Mouse (Mus musculus) olfactory bulb, adult 2 months (tissue): ENCODE data around the gene Sparc. TPM values are rescaled to one million over a fixed set of nuclear protein-coding genes. Genes with fewer than 3 reads are reported as not detected.

Experiments used
- H3K27ac ChIP-seq: fragments of 200-500 bp; 2 replicates; pipeline ENCODE4 v1.5.1; 2012; ENCODE audit warnings: low read depth, low read length; ENCODE audit not compliant: insufficient read depth
- H3K4me1 ChIP-seq: fragments of 200-500 bp; 2 replicates; pipeline ENCODE4 v1.6.1; 2012; ENCODE audit warnings: low read length; ENCODE audit not compliant: control insufficient read depth, insufficient read depth
- H3K4me3 ChIP-seq: fragments of 200-500 bp; 2 replicates; pipeline ENCODE4 v1.5.1; 2012; ENCODE audit warnings: mild to moderate bottlenecking, low read depth, low read length, moderate library complexity; ENCODE audit not compliant: insufficient read depth
- CTCF ChIP-seq: fragments of 200-500 bp; IDR thresholded peaks from 2 replicates; pipeline ENCODE4 v1.5.1; 2012; ENCODE audit warnings: low read depth, mild to moderate bottlenecking, low read length, moderate library complexity; ENCODE audit not compliant: insufficient read depth
- POLR2A ChIP-seq: fragments of 200-500 bp; IDR thresholded peaks from 2 replicates; pipeline ENCODE4 v1.6.1; 2012; ENCODE audit warnings: mild to moderate bottlenecking, low read depth, low read length, moderate library complexity; ENCODE audit not compliant: insufficient read depth
- WGBS: fragments of 180-500 bp; shearing (Covaris S2); methylation state at CpG from one replicate; pipeline ENCODE4 v1.1.7; 2018; 5-methylcytosine and 5-hydroxymethylcytosine counted together
- polyA plus RNA-seq: library from polyadenylated mRNA; stranded (reverse); fragments of >200 nt; gene quantifications from 2 replicates; pipeline ENCODE4 v1.2.4, GENCODE M21; 2012; ENCODE audit warnings: low replicate concordance; ENCODE audit not compliant: missing spikeins, insufficient read depth, insufficient read length

The Sparc gene
- polyA plus RNA-seq, 1 experiment, result 225 TPM

DNA sequence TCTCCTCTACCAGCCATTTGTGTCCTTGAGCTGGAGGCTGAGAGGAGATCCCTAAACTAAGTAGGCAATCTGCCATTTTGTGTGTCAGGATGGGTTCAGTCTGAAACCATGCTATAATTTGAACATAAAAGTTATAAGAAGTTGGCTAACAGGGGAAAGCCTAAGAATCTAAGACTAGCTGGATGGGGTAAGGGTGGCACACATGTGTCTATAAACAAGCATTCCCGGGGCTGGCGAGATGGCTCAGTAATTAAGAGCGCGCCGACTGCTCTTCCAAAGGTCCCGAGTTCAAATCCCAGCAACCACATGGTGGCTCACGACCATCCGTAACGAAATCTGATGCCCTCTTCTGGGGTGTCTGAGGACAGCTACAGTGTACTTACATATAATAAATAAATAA, 39.2 kb upstream of the Sparc start:
- Histone ChIP-seq H3K4me3 (no peak overlapping the region), H3K4me1 (0 out of 2 replicates have a peak, but pooled peaks cover 3% of the 10 kb centered on the region), H3K27ac (no peak overlapping the region)
- TF ChIP-seq CTCF, result no peak
- no peak for TF ChIP-seq POLR2A
- 94% methylated on average over 9 of the region's 9 CpGs for WGBS

DNA sequence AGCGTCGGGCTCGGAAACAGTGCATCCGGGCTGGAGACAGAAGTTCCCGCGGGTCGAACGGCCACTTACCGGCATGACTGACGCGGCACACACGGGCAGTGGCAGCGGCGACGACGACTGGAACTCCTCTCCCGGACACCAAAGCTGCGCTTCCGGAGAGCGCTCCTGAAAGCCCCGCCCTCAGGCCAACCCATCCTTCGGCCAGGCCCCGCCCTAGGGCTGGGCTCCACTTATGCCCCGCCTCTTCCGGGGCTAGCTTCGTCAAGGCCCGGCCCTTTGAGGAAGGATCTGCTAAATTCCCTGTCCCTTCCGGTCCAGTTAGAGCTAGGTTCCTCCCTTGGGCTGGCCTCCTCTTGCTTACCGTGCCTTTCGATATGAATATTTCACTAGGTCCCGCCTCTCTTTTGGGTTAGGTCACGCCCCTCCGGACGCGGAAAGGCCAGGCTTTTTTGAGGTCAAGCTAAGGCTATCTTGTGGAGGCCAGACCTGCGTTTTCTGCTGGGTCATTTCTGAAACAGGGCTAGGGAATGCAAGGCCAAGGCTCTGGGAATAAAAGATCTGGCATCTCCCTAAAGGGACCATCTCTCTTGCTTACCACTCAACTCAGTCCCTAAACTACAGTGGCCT, 38.1 kb upstream of the Sparc start, which contains the start of gene Atox1:
Gene Atox1 (minus strand): TSS at position 221 of the 627 bp plus-strand sequence.
- 0 out of 2 replicates have a peak, but pooled peaks cover 3% of the 10 kb centered on the region for H3K4me1 ChIP-seq
- 1% methylated on average over 36 of the region's 36 CpGs for WGBS
- H3K4me3 ChIP-seq, result peak within 1 kb of the TSS; percentile 60
- TF ChIP-seq CTCF (no peak), POLR2A (peak; percentile 71)
- H3K27ac ChIP-seq, result peak within 1 kb of the TSS; percentile 55

DNA sequence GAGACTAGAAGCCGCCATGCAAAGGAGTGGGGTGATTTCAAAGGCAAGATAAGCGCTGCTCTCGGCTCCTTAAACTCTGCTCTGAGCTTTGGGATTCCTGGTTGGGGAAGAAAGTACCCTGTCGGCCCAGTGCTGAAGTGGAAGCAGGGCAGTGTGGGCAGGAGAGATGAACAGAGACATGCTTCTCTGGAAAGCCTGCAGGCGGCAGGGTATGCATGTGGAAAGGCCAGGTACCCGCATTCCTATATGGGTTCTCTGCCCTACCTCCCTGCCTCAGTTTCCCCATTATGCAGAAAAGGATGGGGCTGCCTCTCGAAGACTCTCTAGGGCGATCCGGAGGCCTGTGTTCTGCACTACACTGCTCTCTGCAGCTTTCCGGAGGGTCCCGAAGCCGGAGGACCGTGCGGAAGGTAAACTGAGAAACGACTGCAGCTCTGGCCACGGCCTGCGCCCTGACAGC, 37.6 kb upstream of the Sparc start:
- peak overlapping the region; percentile 60 for H3K4me3 ChIP-seq
- H3K27ac ChIP-seq, result no peak overlapping the region
- 1% methylated on average over 17 of the region's 17 CpGs for WGBS
- H3K4me1 ChIP-seq, result 0 out of 2 replicates have a peak, but pooled peaks cover 3% of the 10 kb centered on the region
- TF ChIP-seq POLR2A, result no peak
- 0 out of 2 replicates have a peak, but pooled peaks have one; percentile 10 for TF ChIP-seq CTCF

DNA sequence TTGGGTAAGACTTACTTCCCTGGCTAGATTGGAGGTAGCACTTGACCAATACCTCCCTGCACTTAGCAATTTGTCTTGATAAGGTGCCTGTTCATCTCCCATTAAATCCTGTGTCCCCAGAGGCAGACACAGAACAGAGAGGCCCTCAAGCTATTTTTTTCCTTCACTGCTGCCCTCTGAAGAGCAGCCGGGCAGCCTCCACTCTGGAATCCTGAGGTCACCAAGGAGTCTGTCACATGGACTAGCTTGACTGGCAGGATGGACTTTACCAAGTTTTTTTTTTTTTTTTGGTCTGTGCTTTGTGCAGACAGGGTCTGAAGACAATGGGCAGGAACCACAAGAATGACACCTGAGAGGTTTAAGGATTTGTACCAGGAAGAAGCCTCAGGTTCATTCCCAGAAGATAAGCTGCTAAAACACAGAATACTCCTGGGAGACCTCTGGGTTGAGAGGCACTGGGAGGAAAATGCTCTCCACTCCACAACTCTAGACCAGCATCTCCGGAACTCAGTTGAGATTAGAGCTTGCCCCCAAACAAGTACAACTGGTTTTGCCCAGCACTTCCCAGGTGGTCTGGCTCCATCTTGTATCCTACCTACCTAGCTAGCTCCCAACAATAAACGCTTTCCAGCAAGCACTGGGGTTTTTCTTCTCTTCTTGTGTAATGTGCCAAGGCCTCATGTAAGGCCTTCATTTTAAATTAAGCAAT, 37.0 kb upstream of the Sparc start:
- TF ChIP-seq CTCF, result no peak
- TF ChIP-seq POLR2A, result no peak
- Histone ChIP-seq H3K27ac (no peak overlapping the region), H3K4me3 (peak overlapping the region; percentile 60), H3K4me1 (0 out of 2 replicates have a peak, but pooled peaks cover 3% of the 10 kb centered on the region)
- 36% methylated on average over 3 of the region's 3 CpGs for WGBS

DNA sequence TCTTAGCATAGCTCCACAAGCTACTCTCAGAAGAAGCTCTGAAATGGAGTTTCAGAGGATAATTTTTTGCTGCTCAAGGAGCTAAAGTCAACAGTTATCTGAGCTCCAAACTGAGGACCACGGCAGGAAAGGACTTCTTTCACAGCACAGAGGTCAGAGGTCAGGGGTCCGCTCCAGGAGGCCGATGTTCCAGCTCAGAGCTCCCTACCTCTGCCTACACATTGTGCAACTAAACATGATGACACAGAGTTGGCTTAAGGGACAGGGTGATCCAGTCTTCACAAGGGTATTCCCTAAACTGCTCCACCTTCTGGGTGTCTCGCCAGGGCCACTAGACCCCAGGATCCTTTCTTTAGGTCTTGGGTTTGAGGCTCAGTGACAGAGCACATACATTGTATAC, 35.5 kb upstream of the Sparc start:
- TF ChIP-seq CTCF, result no peak
- no peak for TF ChIP-seq POLR2A
- WGBS, result 74% methylated on average over 4 of the region's 4 CpGs
- H3K4me1 ChIP-seq, result 0 out of 2 replicates have a peak, but pooled peaks cover 3% of the 10 kb centered on the region
- no peak overlapping the region for H3K27ac ChIP-seq
- no peak overlapping the region for H3K4me3 ChIP-seq

DNA sequence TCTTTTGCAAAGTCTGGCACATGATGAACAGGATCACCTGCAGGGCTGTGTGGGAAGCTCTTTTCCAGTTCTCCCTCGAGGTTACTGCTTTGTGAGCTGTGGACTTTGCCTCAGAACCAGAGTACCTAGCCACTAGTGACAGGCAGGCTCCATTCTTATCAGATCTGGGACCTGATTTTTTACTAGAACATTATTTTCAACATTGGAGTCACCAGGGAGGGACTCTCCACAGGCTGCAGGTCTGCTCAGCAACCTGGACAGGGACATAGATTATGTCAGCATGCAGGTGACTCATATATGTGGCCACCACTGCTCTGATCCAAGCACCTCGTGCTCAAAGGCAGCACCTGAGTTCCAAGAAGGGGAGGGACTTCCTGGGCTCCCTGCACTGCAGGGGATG, 32.2 kb upstream of the Sparc start:
- TF ChIP-seq CTCF (no peak), POLR2A (no peak)
- Histone ChIP-seq H3K27ac (no peak overlapping the region), H3K4me3 (no peak overlapping the region), H3K4me1 (0 out of 2 replicates have a peak, but pooled peaks cover 3% of the 10 kb centered on the region)
- 72% methylated on average over 2 of the region's 2 CpGs for WGBS

DNA sequence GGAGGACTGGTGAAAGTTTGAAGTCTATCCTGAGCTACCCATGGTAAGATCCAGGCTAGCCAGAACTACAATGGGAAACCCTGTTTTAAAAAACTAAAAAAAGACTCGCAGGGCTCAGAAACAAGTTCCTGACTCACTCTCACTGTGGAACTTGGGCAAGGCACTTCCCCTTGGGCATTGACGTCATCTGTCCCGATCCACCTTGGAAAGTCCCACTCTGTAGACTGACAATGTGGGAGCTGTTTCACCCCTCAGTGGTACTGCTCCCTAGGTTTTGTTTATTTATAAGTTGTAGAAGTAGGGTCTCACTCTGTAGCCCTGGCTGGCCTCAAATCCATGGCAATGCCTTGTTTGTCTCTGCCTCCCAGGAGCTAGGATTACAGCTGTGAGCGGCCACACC, 30.7 kb upstream of the Sparc start:
- WGBS, result 79% methylated on average over 4 of the region's 4 CpGs
- Histone ChIP-seq H3K4me3 (no peak overlapping the region), H3K27ac (no peak overlapping the region), H3K4me1 (0 out of 2 replicates have a peak, but pooled peaks cover 3% of the 10 kb centered on the region)
- TF ChIP-seq POLR2A, result no peak
- no peak for TF ChIP-seq CTCF

DNA sequence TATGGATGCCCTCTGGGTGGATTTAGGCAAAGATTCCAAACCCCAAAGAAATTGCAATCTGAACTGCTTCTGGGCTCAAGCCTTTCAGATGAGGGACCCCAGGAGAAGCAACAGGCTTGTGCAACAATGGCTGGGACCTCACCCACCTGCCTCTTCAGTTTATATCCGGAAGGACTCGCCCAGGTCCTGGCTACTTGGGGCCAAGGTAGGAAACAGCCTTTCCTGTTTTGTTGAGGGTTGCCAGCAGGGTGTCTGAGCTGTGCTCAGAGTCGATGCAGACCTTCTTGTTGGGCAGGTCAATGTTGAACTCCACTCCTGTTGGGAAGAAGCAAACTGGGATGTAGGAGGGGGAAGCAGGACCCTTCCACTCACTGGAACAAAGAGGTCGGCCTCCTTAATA, 27.3 kb upstream of the Sparc start:
- H3K4me3 ChIP-seq, result no peak overlapping the region
- no peak overlapping the region for H3K27ac ChIP-seq
- 71% methylated on average over 4 of the region's 4 CpGs for WGBS
- no peaks in the 10 kb centered on the region for H3K4me1 ChIP-seq
- TF ChIP-seq CTCF (no peak), POLR2A (no peak)

DNA sequence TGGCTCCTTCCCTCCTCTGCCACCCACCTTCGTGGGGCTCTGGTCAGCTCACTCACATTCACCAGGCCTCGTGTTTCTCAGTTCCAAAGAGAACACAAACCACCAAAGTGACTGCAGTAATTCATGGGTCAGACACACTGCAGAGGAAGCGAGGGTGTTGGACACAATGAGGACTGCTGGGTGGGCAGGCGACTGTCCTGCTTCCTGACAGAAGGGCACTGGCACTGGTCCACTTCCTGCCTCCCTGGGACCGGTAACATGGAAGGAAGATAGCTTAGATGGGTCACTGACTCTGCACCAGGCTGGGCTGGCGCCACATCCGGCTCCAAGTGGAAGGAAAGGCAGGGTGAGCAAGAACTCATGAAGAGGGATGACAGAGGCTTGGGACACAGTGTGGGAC, 26.5 kb upstream of the Sparc start:
- H3K4me3 ChIP-seq, result no peak overlapping the region
- 0 out of 2 replicates have a peak overlapping the region, but pooled peaks have one; percentile 14 for H3K27ac ChIP-seq
- 75% methylated on average over 7 of the region's 7 CpGs for WGBS
- TF ChIP-seq CTCF (no peak), POLR2A (no peak)
- no peaks in the 10 kb centered on the region for H3K4me1 ChIP-seq
